Comparison of ENCODE assay signal across 8 mouse cellular contexts in the genomic region with DNA sequence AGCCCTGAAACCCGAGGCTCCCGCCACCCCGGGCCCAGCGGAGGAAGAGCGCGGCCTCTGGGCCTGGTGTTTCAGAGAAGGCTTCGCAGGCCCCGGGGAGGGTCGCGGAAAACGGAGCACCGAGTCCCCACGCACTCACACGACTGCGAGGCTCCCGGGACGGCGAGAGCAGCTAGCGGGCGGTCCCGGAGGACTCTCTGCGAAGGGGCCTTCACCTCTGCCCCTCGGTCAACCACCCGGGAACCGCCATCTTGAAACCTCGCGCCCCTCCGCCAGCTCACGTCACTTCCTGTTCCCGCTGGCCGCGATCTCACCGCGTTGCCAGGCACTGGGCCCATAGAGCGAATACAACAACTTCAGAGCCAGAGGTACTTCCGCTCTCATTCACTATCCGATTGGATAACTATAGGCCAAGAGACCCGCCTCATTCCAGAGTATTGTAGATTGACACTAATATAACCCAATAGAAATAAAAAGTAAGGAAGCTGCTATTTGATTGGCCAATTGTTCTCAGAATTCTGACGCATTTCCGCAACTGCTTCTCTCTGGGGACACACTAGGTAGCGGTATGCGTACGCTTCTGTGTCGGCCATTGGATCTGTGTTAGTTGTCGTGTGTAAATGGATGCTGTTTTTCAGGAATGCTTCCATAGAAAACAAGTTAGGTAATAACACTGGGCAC. TPM values are rescaled to one million over a fixed set of nuclear protein-coding genes. Genes with fewer than 3 reads are reported as not detected.
DNase-seq lines count a peak whose midpoint lies in the region; ATAC-seq and TF ChIP-seq lines count a peak whose summit lies in the region.

Wbp11 (minus strand) TSS at position 353 of the 681 bp plus-strand sequence.

- no peaks in the 10 kb centered on the region for H3K9me3 ChIP-seq in hindbrain, embryonic 10.5 days
- no peaks in the 10 kb centered on the region for H3K9me3 ChIP-seq in lung, postnatal 0 days (ENCODE audit: low read length)

- peak; percentile 65 for TF ChIP-seq CTCF in lung, postnatal 0 days (IDR thresholded peaks at IDR 0.05)

- no peaks in the 10 kb centered on the region for H3K27me3 ChIP-seq in hindbrain, embryonic 10.5 days (ENCODE audit: insufficient read depth, poor library complexity, severe bottlenecking)
- H3K27me3 ChIP-seq in lung, postnatal 0 days (replicated peaks; ENCODE audit: insufficient read depth, low read length): no peaks in the 10 kb centered on the region

- ATAC-seq in frontal cortex, adult (ENCODE audit: low TSS enrichment): peak; percentile 100
- peak; percentile 100 for ATAC-seq in lung, postnatal 0 days

- DNase-seq in MN1 (ENCODE audit: low spot score): peak; percentile 98
- DNase-seq in cerebellum, adult 9-10 months: peak; percentile 100
- peak; percentile 96 for DNase-seq in hindbrain, embryonic 10.5 days (ENCODE audit: low spot score)
- peak; percentile 98 for DNase-seq in layer of hippocampus, adult 9-11 months
- DNase-seq in lung, postnatal 0 days (ENCODE audit: low spot score): peak; percentile 100
- peak; percentile 93 for DNase-seq in ovary, postnatal 14 days (ENCODE audit: low spot score)
- peak; percentile 94 for DNase-seq in thymus, postnatal 14 days

- H3K4me3 ChIP-seq in hindbrain, embryonic 10.5 days: peak within 1 kb of the TSS; percentile 99
- peak within 1 kb of the TSS; percentile 100 for H3K4me3 ChIP-seq in lung, postnatal 0 days (ENCODE audit: low read depth, low read length)

- TF ChIP-seq EP300 in lung, postnatal 0 days (IDR thresholded peaks at IDR 0.05): peak; percentile 77; the same call in 1 of the 2 replicates

- under 1% methylated on average over 45 of the region's 45 CpGs for WGBS in hindbrain, embryonic 10.5 days
- WGBS in lung, postnatal 0 days: under 1% methylated on average over 37 of the region's 45 CpGs

- H3K36me3 ChIP-seq in hindbrain, embryonic 10.5 days: peaks cover 26% of the 10 kb centered on the region
- peaks cover 14% of the 10 kb centered on the region for H3K36me3 ChIP-seq in lung, postnatal 0 days (ENCODE audit: insufficient read depth, low read length)

- H3K27ac ChIP-seq in hindbrain, embryonic 10.5 days: peak within 1 kb of the TSS; percentile 98
- peak within 1 kb of the TSS; percentile 90 for H3K27ac ChIP-seq in lung, postnatal 0 days (ENCODE audit: low read length)

- peak within 1 kb of the TSS; percentile 99 for H3K9ac ChIP-seq in lung, postnatal 0 days (replicated peaks; ENCODE audit: low read depth)

- peak within 1 kb of the TSS; percentile 66 for H3K4me2 ChIP-seq in lung, postnatal 0 days (replicated peaks; ENCODE audit: low read depth, low read length)

- peaks cover 14% of the 10 kb centered on the region for H3K4me1 ChIP-seq in hindbrain, embryonic 10.5 days (replicated peaks)
- 0 out of 2 replicates have a peak, but pooled peaks cover 4% of the 10 kb centered on the region for H3K4me1 ChIP-seq in lung, postnatal 0 days (ENCODE audit: insufficient read depth, low read depth, low read length)

RNA-seq across cellular contexts. Expression of gene Wbp11, which starts in this region (rescaled TPM):
- polyA plus RNA-seq in hindbrain, embryonic 10.5 days (2016; fragmentation: Nextera tagmentation; extraction: Ambion mirVana): 140 and 155 TPM in 2 replicates
- 44.4 and 46.1 TPM in 2 replicates for polyA plus RNA-seq in lung, postnatal 0 days (2015; fragmentation: Nextera tagmentation; extraction: Ambion mirVana)

Comparison
In these comparisons a context has a peak if more than half of its experiments do, and no peak if none do; other contexts are left out.
1. Peak in every context shown above with its lines: DNase-seq, ATAC-seq, H3K4me3 ChIP-seq and H3K27ac ChIP-seq.